Mouse (Mus musculus) urinary bladder, adult 2 months (tissue): Measurements from ENCODE around the gene Gins2. TPM values are rescaled to one million over a fixed set of nuclear protein-coding genes. Genes with fewer than 3 reads are reported as not detected.

Experiments
- DNase-seq: peaks from one replicate; pipeline ENCODE4 v3.0.0; 2022; ENCODE audit warnings: low spot score
- polyA plus RNA-seq: library from polyadenylated mRNA; depleted of rRNA; stranded (reverse); fragments of >200 nt; gene quantifications from 2 replicates; pipeline ENCODE4 v1.2.3, GENCODE M21; 2012; rRNA removed

The Gins2 gene
- polyA plus RNA-seq, 1 experiment, result 6.4 TPM

DNA sequence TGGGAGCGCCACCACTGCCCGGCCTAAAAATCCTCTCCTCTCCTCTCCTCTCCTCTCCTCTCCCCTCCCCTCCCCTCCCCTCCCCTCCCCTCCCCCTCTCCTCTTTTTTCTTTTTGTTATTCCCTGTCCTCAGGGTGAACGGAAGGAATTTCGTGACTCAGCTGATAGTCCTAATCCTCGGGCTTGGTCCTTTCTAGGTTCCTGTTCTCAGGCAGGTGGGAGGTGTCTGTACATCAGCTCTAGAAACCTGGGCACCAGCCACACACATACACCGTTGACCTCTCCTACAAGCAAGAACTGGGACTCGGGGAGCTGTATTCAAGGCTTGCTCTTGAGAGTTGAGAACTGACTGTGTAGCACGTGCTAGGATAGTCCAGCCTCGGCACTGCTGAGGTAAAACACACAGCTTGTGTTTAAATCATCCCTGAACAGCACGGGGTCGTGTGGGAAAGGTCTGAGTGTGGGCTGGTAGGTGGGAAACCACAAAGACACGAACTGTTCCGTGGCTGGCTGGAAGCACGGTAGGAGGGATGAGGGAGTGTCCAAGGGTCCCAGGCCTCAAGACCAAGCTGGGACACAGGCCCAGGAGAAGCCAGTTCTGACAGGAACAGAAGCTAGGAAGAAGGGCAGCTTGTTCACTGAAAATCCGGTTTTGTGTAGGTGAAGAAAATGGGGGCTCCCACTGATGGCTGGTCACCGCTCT, 58.0 kb downstream of the Gins2 start:
- DNase-seq, result no peak

DNA sequence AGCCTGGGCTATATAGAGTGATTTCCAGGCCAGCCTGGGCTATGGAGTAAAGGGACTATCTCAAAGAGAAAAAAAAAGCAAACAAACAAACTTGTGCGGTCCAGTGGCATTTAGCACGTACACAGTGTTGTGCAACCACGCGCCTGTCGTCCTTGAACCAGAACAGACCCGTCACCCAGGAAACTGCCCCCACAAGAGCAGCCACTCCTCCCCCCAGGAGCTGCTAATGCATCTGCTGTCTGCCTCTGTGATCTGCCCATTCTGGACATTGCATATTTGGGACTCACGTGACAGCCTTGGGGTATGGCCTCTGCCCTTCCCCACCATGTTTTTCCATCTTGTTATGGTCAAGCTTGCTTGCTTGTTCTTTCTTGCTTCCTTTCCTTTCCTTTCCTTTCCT, 59.9 kb downstream of the Gins2 start:
- no peak for DNase-seq

Other genes with a start within 250 kb of the Gins2 start
- 8.9 and 10.3 TPM in 2 replicates for gene 1190005I06Rik, start 58.3 kb upstream of the Gins2 start, polyA plus RNA-seq
- 0.12 and 0.23 TPM in 2 replicates for gene Gm27021, start 78.8 kb upstream of the Gins2 start, polyA plus RNA-seq
- 1,248 and 1,469 TPM in 2 replicates for gene Cox4i1, start 78.9 kb upstream of the Gins2 start, polyA plus RNA-seq
- gene Emc8, start 79.3 kb upstream of the Gins2 start, polyA plus RNA-seq, result 49.6 and 57.6 TPM in 2 replicates
- gene Irf8, start 147.1 kb upstream of the Gins2 start, polyA plus RNA-seq, result 12.4 and 18.2 TPM in 2 replicates